Mouse (Mus musculus) neural tube, embryonic 14.5 days (tissue): ENCODE measurements at regions not wholly inside any gene's neighbourhood (a gene's known extent, or its start where the extent isn't known, plus 50 kb on each side); places are given as distances from the start of the nearest gene placed in this dataset.
"Not testable (repeated sequence)": the region's sequence is repeated elsewhere in the genome, so short reads cannot be mapped to it uniquely, and the experiment has no call there.

ENCODE experiments used
- ATAC-seq: fragments of 200-750 bp; cut with Nextera tagmentation; 2 replicates; pipeline ENCODE4 v1.8.0; 2017; ENCODE audit warnings: low read depth, mild to moderate bottlenecking, moderate TSS enrichment, moderate library complexity
- H3K27ac ChIP-seq: fragments of 300-500 bp; sonication (generic); 2 replicates; pipeline ENCODE4 v1.5.1; 2014; ENCODE audit warnings: low read depth, mild to moderate bottlenecking, control low read depth, low read length, moderate library complexity, mixed read lengths
- H3K27me3 ChIP-seq: fragments of 300-500 bp; sonication (generic); 2 replicates; pipeline ENCODE4 v1.6.1; 2014; ENCODE audit warnings: low read length; ENCODE audit not compliant: control insufficient read depth, insufficient read depth
- H3K36me3 ChIP-seq: fragments of 300-500 bp; sonication (generic); 2 replicates; pipeline ENCODE4 v1.6.1; 2014; ENCODE audit warnings: low read length, mixed read lengths; ENCODE audit not compliant: control insufficient read depth, insufficient read depth
- H3K4me1 ChIP-seq: fragments of 300-500 bp; sonication (generic); 2 replicates; pipeline ENCODE4 v1.6.1; 2014; ENCODE audit warnings: low read length; ENCODE audit not compliant: control insufficient read depth, insufficient read depth
- H3K4me2 ChIP-seq: fragments of 300-500 bp; sonication (generic); 2 replicates; pipeline ENCODE4 v1.6.1; 2014; ENCODE audit warnings: mild to moderate bottlenecking, low read depth, low read length, control low read depth
- H3K4me3 ChIP-seq: fragments of 300-500 bp; sonication (generic); 2 replicates; pipeline ENCODE4 v1.5.1; 2014; ENCODE audit warnings: low read depth, low read length, control low read depth, mixed read lengths
- H3K9ac ChIP-seq: fragments of 300-500 bp; sonication (generic); replicated peaks from 2 replicates; pipeline ENCODE4 v1.6.1; 2014; ENCODE audit warnings: low read depth, mild to moderate bottlenecking, control low read depth, low read length, mixed read lengths
- H3K9me3 ChIP-seq: fragments of 300-500 bp; sonication (generic); 2 replicates; pipeline ENCODE4 v1.6.1; 2016; ENCODE audit warnings: low read length; ENCODE audit not compliant: control insufficient read depth
- WGBS: fragments of 180-500 bp; shearing (Covaris S2); extraction: QIAGEN DNeasy Blood & Tissue Kit; methylation state at CpG from one replicate; pipeline ENCODE4 v1.1.7; 2014; 5-methylcytosine and 5-hydroxymethylcytosine counted together

DNA sequence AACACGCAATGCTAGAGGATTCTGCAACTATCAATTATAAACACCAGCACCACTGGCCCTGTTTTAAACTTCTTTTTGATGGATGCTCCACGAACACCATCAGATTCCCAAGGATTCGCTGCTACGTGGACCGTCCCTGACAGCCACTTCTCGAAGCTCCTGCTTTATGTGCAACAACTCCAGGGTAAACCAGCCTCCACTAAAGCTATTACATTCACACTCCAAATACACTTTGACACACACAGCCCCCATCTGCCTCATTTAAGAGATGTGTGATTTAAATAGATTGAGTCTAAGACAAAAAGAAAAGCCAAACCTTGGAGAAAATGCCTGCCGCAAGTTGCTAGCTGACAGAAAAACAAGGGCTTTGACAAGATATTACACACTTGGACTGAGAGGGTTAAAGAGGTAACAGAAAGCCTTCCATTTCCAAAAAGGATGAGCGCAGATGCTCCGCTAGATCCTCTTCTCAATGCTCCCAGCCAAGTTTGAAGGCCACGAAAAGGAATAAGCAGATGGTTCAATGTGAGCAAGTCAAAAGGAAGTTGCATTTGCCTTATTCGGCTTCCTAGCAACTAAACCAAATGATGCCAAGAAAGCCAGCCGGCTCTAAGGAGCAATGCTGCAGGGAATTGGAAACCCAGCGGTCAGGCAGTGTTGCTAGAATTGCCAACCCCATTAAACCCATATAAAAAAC, 54.0 kb upstream of the Cnep1r1 start:
- H3K9me3 ChIP-seq: no peaks in the 10 kb centered on the region
- no peaks in the 10 kb centered on the region for H3K27me3 ChIP-seq
- WGBS: 81% methylated on average over 13 of the region's 13 CpGs
- H3K27ac ChIP-seq: no peak overlapping the region
- no peaks in the 10 kb centered on the region for H3K4me1 ChIP-seq
- no peak overlapping the region for H3K4me3 ChIP-seq
- H3K9ac ChIP-seq: no peak overlapping the region
- H3K4me2 ChIP-seq: no peak overlapping the region
- no peaks in the 10 kb centered on the region for H3K36me3 ChIP-seq
- no peak for ATAC-seq

DNA sequence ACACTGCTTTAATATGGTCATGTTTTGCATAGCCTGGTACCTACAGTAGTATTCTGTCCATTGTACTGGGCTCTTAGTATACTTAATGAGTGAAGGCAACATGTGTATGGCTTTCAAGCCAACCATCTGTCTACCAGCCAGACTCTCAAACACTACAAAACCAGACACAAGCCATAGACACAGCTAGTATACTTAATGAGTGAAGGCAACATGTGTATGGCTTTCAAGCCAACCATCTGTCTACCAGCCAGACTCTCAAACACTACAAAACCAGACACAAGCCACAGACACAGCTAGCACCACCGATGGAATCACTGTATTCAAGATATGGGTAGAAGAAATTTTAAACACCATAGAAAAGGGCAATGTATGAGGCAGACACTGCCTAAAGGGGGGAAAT, 59.5 kb upstream of the Cnep1r1 start:
- H3K9ac ChIP-seq, ATAC-seq, H3K27ac ChIP-seq, H3K4me2 ChIP-seq, H3K9me3 ChIP-seq, H3K4me3 ChIP-seq, H3K4me1 ChIP-seq, H3K36me3 ChIP-seq, H3K27me3 ChIP-seq: not testable (repeated sequence)
- WGBS: 71% methylated on average over 1 of the region's 1 CpGs

DNA sequence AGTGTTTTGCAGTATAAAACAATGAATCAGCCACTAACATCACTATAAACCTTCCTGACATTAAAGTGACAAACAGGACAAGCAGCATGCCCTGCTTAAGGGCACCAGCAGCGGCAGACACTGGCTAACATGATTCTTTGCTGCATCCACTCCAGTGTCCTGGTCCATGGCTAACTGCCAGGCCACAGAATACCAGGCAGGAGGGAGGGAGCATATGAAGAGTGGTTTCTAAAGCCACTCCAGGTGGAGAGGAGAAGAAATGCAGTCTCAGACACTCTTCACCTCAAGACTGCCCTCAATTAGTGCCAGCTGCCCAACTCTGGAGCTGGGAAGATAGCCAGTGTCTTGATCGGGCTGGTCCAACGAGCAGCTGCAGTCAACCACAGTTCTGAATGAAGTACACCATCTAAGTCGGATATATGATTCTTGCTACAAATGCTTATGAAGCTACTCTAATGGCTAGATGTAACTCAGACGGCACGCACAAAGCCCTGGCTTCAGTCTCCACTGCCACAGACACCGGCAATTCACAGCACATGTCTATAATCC, 60.8 kb upstream of the Cnep1r1 start:
- no peak for ATAC-seq
- no peaks in the 10 kb centered on the region for H3K36me3 ChIP-seq
- no peak overlapping the region for H3K9ac ChIP-seq
- H3K4me1 ChIP-seq: no peaks in the 10 kb centered on the region
- H3K27me3 ChIP-seq: no peaks in the 10 kb centered on the region
- no peak overlapping the region for H3K4me2 ChIP-seq
- WGBS: 92% methylated on average over 7 of the region's 7 CpGs
- H3K27ac ChIP-seq: no peak overlapping the region
- no peak overlapping the region for H3K4me3 ChIP-seq
- H3K9me3 ChIP-seq: no peaks in the 10 kb centered on the region

DNA sequence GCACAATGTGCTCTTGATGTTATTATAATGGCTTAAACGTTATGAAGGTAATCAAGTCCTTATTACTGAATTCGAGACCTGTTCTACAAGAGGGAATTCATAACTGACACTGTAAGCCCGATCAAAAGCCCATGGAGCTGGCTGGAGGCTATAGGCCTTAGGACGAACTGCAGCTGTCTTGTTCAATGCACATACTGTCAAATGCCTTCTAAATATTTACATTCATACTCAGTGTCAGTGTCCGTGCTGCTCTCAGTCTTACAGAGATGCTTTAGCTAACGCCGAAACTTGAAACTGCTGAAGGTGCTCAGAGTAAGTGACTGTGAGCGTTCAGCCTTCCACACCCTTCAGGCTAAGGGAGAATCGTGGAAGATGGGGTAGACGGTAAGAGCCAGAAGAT, 67.9 kb upstream of the Cnep1r1 start:
- Histone ChIP-seq H3K9me3 (no peaks in the 10 kb centered on the region), H3K4me3 (no peak overlapping the region), H3K27me3 (no peaks in the 10 kb centered on the region), H3K36me3 (no peaks in the 10 kb centered on the region), H3K27ac (no peak overlapping the region), H3K4me1 (no peaks in the 10 kb centered on the region), H3K4me2 (no peak overlapping the region), H3K9ac (no peak overlapping the region)
- 87% methylated on average over 10 of the region's 10 CpGs for WGBS
- no peak for ATAC-seq

DNA sequence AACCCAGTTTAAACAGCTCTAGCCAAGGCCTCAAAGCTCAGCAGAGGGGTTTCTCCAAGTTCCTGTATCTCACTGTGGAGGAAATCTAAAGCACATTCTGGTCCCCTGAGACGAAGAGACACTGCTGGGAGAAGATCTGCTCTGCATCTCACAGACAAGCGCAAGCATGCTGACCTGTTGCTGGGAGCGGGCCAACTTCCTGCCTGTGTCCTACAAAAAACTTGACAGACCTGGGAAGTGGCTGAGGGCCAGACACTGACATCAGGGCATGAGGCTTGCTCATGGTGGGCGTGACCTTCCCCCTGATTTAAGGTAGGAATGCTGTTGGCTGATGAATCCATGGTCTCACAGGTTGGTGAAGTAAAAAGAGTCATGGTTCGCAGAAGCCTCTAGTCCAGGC, 69.5 kb upstream of the Cnep1r1 start:
- Histone ChIP-seq H3K9me3 (no peaks in the 10 kb centered on the region), H3K4me2 (no peak overlapping the region), H3K36me3 (no peaks in the 10 kb centered on the region), H3K27me3 (no peaks in the 10 kb centered on the region), H3K4me3 (no peak overlapping the region), H3K4me1 (no peaks in the 10 kb centered on the region), H3K9ac (no peak overlapping the region), H3K27ac (no peak overlapping the region)
- ATAC-seq: no peak
- 83% methylated on average over 5 of the region's 5 CpGs for WGBS

DNA sequence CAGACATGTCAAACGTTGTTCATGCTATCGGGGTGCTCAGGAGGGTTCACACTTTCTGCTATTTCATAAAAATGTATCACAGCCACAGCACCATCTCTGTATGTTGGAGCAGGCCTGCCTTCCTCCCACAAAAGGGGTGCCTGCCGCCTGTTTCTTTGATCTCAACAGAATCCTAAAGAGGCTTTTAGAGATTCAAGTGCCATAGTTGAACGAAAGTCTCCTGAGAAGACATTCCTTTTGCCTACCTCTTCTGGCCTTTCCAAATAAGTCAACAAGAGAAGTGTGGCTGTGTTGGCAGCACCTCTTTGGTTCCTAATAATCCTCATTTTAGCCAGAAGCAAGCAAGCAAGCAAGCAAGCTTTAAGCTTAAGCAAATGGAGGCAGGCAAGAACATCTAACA, 72.6 kb upstream of the Cnep1r1 start:
- ATAC-seq: no peak
- Histone ChIP-seq H3K4me1 (no peaks in the 10 kb centered on the region), H3K27me3 (no peaks in the 10 kb centered on the region), H3K9ac (no peak overlapping the region), H3K27ac (no peak overlapping the region), H3K9me3 (no peaks in the 10 kb centered on the region), H3K4me2 (no peak overlapping the region), H3K36me3 (no peaks in the 10 kb centered on the region), H3K4me3 (no peak overlapping the region)
- WGBS: 77% methylated on average over 4 of the region's 4 CpGs

DNA sequence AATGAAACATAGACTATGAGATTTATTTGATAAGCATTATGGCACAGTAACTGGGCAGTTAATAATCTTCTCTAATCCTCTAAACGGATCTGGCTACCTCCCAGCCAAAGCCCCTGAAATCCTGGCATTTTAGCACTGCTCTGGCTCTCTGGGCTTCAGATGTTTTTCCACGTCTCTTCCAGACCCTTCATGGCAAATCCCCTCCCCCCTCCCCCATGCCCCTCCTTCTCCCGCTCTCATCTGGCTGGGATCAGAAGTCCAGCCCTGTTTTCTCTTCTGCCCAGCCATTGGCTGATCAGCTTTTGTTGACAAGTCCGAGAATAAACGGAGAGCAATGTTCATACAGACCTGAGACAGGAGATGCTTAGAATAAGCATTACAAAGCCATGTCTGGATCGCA, 79.3 kb upstream of the Cnep1r1 start:
- H3K9me3 ChIP-seq: no peaks in the 10 kb centered on the region
- ATAC-seq: no peak
- H3K4me1 ChIP-seq: no peaks in the 10 kb centered on the region
- H3K9ac ChIP-seq: no peak overlapping the region
- H3K4me3 ChIP-seq: no peak overlapping the region
- no peaks in the 10 kb centered on the region for H3K36me3 ChIP-seq
- 39% methylated on average over 6 of the region's 6 CpGs for WGBS
- no peaks in the 10 kb centered on the region for H3K27me3 ChIP-seq
- H3K27ac ChIP-seq: no peak overlapping the region
- no peak overlapping the region for H3K4me2 ChIP-seq

DNA sequence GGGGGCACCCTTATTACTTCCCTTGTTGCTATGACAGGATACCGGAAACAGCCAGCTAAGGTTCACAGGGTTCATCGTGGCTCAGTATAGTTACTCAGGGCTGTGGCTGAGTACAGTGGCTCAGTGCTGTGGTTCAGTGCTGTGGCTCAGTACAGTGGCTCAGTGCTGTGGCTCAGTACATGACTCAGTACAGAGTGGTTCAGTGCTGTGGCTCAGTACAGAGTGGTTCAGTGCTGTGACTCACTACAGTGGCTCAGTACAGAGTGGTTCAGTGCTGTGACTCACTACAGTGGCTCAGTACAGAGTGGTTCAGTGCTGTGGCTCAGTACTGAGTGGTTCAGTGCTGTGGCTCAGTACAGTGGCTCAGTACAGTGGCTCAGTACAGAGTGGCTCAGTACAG, 78.6 kb upstream of the Zfp423 start:
- Histone ChIP-seq H3K27ac (no peak overlapping the region), H3K4me2 (no peak overlapping the region), H3K9me3 (no peaks in the 10 kb centered on the region), H3K9ac (no peak overlapping the region), H3K4me1 (no peaks in the 10 kb centered on the region), H3K4me3 (no peak overlapping the region), H3K36me3 (no peaks in the 10 kb centered on the region), H3K27me3 (no peaks in the 10 kb centered on the region)
- no peak for ATAC-seq
- WGBS: 79% methylated on average over 2 of the region's 2 CpGs

DNA sequence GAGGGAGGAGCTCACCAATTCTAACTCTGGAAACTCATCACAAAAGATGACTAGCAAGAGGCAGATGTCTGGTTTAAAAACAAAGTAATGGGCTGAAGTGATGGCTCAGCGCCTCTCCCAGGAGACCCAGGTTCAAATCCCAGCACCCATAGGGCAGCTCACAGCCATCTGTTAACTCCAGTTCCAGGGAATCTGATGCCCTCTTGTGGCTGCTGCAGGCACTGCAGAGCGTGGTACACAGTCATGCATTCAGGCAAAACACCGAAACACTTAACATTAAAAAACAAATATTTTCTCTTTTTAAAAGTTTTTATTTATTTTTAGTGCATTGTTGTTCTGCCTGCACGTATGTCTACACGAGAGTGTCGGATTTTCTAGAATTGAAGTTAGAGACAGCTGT, 73.7 kb upstream of the Zfp423 start:
- no peaks in the 10 kb centered on the region for H3K9me3 ChIP-seq
- H3K27ac ChIP-seq: no peak overlapping the region
- H3K4me1 ChIP-seq: no peaks in the 10 kb centered on the region
- H3K4me2 ChIP-seq: no peak overlapping the region
- H3K4me3 ChIP-seq: no peak overlapping the region
- H3K9ac ChIP-seq: no peak overlapping the region
- no peak for ATAC-seq
- no peaks in the 10 kb centered on the region for H3K36me3 ChIP-seq
- H3K27me3 ChIP-seq: no peaks in the 10 kb centered on the region
- WGBS: 76% methylated on average over 6 of the region's 6 CpGs
